Mouse (Mus musculus) cerebellum, adult (tissue): ENCODE measurements around the gene Stag3.

Experiments
- ATAC-seq: cut with Nextera tagmentation; 2 replicates; pipeline ENCODE4 v1.9.2; 2017; ENCODE audit warnings: mild to moderate bottlenecking, moderate library complexity, mixed read lengths; ENCODE audit not compliant: insufficient number of reproducible peaks, low FRiP score, low TSS enrichment

Gene Stag3

DNA sequence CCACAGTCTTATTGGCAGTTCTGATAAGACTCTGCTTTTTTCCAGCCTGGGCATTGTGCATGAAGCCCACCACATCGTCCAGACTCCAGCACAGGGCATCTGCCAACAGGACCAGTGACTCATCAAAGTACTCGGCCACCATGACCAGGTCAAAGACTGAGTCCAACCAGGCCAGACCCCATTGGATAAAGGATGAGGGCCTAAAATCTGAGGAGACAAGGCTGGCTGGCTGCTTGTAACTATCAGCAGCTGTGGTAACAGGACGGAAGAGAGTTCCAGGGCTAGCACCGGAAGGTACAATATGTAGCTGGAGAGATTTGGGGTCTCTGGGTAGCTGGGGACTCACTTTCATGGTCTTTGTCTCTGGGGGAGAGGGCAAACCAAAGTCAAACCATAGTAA is 14.3 kb upstream of the Stag3 start:
- ATAC-seq, result no peak

DNA sequence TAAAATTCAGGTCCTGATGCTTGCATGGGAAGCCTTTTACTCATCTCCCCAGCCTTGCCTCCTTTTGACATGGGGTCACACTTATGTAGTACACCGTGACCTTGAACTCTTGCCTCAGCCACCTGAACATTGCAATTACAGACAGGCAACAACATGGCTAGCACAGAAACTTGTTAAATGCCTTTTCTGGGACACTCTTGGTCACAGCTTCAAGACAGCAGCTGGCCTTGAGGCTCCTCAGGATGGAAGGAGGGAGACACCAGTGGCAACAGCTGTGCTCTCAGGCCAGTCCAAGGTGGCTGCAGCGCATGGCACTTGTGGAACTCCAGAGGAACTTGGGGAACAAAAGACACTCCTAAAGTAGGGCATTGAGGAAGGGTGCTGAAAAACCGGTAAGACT is 12.9 kb upstream of the Stag3 start:
- ATAC-seq, result no peak

DNA sequence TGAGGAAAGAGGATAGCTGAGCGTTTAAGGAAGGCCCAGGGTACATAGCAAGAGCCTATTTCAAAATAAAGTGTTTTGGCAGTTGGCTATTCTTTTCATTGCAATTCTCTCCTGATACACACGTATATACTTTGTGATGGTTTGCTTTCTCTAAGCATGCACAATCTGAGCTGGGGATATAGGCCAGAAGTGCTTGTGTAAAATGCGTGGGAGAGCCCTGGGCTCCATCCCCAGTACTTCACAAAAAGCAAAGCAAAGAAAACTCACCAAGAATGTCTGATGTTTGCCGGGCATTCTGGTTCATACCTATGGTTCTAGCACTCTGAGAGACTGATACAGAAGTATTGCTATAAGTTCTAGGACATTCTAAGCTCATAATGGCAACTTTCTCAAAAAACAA is 11.1 kb upstream of the Stag3 start:
- ATAC-seq, result no peak

DNA sequence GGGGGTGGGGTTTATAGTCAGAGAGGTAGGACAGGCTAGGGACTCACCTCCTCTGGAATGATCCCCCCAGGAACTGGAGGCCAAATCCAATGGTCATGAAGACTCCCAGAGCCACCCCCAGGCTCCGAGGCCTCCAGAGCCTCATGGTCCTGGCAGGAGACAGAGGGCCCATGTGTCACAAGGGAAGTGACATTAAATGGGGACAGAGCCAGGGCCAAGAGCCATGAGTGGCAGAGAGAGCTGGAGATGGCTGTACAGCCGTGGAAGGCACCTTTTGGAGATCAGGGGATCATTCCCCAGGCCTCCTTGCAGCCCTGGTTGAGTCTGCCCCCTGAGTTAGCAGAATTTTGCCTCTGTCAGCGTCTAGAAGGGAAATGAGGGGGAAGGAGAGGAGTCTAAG is 8.8 kb upstream of the Stag3 start:
- ATAC-seq, result no peak

DNA sequence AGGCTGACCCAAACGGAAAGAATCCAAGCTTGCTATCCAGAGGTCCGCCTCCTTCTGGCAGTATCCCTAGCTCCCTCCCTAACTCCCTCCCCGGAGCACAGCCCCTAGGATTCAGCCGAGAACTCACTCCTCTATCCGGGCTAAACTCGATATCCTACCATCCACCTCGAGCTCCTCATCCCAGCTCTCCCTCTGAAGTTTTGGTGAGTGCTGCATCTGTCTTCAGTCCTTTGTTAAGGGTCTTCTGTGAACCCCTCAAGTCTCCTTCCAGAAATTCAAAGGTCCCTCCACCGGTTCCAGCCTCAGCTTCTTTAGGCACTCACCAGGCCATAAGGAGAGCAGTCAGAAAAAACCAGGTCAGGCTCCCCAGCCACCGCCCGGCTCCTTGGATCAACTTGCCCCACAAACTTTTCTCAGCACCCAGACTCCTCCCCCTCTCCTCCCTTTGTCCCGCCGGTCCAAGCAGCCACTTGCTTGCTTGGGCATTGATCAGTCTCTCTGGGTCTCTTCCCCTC is 7.6 kb upstream of the Stag3 start, which contains the start of gene Gal3st4:
Gene Gal3st4 (minus strand): TSS at position 432 of the 515 bp plus-strand sequence.
- ATAC-seq, result no peak

GRCm38 (mm10) chr5:138274186-138274585 is 5.9 kb upstream of the Stag3 start:
- ATAC-seq, result no peak

GRCm38 (mm10) chr5:138275216-138276050 is 4.6 kb upstream of the Stag3 start:
- ATAC-seq, result no peak

DNA sequence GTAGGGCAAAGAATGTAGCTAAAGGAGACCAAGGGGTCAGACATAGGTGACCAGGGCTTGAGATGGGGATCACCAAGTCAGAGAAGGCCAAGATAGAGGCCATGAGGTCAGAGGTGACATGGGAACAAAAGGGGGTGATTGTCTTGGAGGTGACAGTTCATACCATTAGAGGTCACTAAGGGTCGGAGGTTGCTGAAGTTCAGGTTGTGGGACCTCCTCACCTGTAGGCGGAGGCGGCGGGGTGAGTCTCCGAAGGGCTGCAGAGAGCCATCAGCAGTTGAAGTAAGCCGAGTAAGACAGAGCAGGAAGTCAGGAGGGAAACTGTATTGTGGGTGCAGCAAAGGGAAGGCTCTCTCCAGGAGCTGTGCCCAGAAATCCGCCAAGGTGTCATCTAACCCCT is 2.0 kb upstream of the Stag3 start:
- no peak for ATAC-seq

DNA sequence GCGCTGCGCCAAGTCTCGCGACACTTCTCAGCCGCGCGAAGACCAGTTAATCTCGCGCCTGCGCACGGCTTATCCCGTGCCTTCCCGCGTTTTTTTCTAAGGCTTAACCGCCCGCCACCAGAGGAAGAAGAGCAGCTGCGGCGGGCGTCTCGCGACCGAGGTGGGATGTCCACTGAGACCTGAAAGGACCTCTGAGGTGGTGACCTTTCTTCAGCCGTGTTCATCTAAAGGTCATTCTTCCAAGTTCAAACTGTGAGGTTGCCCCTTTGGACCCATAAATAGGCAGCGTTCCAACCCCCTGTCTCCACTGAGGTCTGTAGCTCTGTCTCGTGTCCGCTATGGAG is 357 bp downstream of the Stag3 start:
- ATAC-seq, result no peak

DNA sequence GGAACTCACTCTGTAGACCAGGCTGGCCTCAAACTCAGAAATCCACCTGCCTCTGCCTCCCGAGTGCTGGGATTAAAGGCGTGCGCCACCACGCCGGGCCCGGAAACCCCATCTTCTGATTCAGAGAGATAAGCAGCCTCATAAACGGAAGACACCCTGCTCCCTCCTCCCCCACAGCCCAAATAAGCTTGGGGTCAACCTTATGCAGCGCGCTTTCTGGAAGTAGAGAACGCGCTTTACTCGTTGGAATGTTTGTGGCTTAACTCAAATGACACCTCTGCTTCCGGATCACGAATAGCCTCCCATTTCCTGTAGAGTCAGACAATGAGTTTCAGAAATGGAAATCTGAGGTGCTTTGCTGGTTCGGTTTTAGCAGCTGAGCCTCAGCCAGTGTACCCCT is 789 bp downstream of the Stag3 start:
- ATAC-seq, result no peak

- ATAC-seq, result no peak
Measured at GRCm38 (mm10) chr5:138281798-138282197, 1.8 kb downstream of the Stag3 start.

DNA sequence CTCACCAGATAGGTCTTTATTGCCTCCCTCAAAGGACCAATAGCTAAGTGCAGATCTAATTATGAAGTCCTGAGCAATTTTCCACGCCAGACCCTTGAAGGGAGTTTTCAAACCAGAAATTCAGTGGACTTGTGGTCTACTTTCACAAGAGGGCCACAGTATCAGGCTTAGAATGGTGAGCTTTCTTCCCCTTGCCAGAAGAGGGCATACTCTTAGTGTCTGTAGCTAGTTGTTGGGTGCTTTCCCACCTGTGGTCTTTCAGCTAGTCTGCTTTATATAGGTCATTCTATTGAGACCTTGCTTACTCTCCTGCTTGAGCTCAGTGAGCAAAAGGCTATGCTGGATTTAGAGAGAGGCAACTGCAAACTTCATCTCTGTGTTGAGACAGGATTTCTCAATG is 3.5 kb downstream of the Stag3 start:
- no peak for ATAC-seq

GRCm38 (mm10) chr5:138287861-138288260 is 7.8 kb downstream of the Stag3 start:
- no peak for ATAC-seq

DNA sequence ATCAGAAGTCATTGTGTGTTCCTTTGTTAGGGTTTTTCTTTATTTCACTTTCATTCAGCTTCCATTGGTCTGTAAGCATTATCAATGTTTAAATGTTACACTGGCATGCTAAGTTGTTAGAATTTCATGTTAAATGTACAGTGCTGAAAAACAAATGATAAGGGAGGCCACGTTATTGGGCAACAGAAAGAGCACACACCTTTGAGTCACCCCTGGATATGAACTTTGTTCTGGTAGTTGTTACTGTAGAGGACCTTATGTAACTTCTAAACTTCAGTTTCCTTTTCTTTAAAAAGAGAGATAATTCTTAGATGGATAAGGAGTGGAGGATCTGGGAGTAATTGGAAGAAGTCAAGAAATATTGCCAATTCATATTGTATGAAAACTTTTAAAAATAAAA is 11.6 kb downstream of the Stag3 start:
- ATAC-seq, result no peak

DNA sequence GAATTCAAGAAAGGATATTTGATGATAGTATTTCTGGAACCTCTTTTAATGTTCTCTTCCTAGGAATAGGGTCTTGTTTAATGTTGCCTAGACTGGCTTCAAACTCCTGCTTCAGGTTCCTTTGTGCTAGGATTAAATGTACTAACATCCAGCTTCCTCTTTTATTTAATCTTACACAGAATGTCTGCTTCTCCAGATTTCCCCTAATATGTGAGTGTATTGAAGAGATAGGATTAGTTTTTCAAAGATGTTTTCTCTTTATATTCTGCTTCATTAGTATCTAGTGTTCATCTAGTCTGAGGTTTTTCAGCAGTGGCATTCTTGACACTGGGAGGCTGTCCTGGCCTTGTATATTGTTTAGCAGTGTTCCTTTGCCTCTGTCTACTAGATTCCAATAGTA is 14.1 kb downstream of the Stag3 start:
- no peak for ATAC-seq

DNA sequence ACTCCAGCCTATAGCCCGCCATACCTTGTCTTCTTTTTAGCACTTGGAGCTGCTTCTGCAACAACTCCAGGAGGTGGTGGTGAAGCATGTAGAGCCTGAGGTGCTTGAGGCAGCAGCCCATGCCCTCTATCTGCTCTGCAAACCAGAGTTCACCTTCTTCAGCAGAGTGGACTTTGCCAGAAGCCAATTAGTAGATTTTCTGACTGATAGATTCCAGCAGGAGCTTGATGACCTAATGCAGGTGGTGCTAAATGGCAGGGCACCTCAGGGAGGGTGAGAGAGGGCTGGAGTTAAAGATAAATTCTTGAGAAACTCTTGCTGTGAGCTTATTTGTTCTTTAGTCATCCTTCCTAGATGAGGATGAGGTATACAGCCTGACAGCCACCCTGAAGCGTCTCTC is 19.6 kb downstream of the Stag3 start:
- no peak for ATAC-seq

- no peak for ATAC-seq
Measured at GRCm38 (mm10) chr5:138312795-138313194, 32.8 kb downstream of the Stag3 start.

DNA sequence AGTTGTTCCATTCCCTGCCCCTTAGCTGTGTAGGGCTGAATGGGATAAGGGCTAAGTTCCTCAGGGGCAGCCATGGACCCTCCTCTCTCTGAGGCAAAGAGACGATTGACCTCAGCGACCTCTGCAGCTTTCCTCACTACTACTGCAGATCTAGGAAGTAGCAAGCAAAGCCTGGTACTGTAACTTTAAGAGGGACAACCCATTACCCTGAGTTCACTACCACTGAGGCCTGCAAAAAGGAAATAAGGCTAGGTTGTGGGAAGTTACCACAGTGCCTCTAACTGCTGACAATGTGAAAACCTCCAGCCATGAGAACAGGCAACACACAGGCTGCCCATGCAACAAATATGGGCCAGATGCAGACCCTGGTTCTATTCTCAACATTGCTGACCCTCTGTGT is 61.6 kb downstream of the Stag3 start, which contains the start of gene Pvrig:
Gene Pvrig (plus strand): TSS at position 301 of the 400 bp plus-strand sequence.
- ATAC-seq, result no peak

DNA sequence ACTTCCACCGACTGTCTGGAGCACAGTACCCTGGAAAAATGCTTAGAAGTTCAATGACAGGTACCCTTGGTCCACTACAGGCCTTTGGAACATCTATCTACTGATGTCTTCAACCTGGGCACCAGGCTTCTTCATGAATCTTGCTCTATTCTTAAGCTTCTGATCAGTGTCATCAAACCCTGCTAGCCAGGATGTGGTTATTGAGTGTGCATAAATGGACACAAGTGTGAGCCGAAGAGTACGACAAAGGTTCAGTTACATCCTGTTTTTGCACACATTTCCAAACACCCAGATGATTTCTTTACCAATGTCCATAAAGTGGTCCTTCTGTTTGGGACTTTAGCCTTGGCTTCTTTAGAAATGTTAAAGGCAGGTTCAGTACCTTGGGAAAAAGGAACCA is 63.2 kb downstream of the Stag3 start:
- no peak for ATAC-seq
